Mouse (Mus musculus) lung, postnatal 14 days (tissue): Measurements from ENCODE around the gene Rere.

Experiments used
- DNase-seq: peaks from one replicate; pipeline ENCODE4 v3.0.0; 2021

Gene Rere

GRCm38 (mm10) chr4:150438621-150439020, 157.2 kb downstream of the Rere start:
- DNase-seq = no peak

GRCm38 (mm10) chr4:150441931-150442330, 160.5 kb downstream of the Rere start:
- DNase-seq = no peak

- DNase-seq = no peak
Observed at GRCm38 (mm10) chr4:150444068-150444467, 162.6 kb downstream of the Rere start.

- no peak for DNase-seq
Observed at GRCm38 (mm10) chr4:150446617-150447016, 165.2 kb downstream of the Rere start.

- no peak for DNase-seq
Observed at GRCm38 (mm10) chr4:150447517-150447916, 166.1 kb downstream of the Rere start.

- DNase-seq = no peak
Observed at GRCm38 (mm10) chr4:150448433-150448832, 167.0 kb downstream of the Rere start.

GRCm38 (mm10) chr4:150450081-150450691, 168.7 kb downstream of the Rere start:
- DNase-seq = no peak

- no peak for DNase-seq
Observed at GRCm38 (mm10) chr4:150452155-150452847, 170.9 kb downstream of the Rere start.

- DNase-seq = no peak
Observed at GRCm38 (mm10) chr4:150454571-150455306, 173.3 kb downstream of the Rere start.

- DNase-seq = no peak
Observed at GRCm38 (mm10) chr4:150455750-150456149, 174.3 kb downstream of the Rere start.

- DNase-seq = no peak
Observed at GRCm38 (mm10) chr4:150456452-150456851, 175.0 kb downstream of the Rere start.

GRCm38 (mm10) chr4:150456886-150457285, 175.4 kb downstream of the Rere start:
- no peak for DNase-seq

GRCm38 (mm10) chr4:150457353-150457752, 175.9 kb downstream of the Rere start:
- DNase-seq = no peak

GRCm38 (mm10) chr4:150457771-150458170, 176.3 kb downstream of the Rere start:
- no peak for DNase-seq

GRCm38 (mm10) chr4:150459022-150459794, 177.8 kb downstream of the Rere start:
- DNase-seq = no peak

- DNase-seq = no peak
Observed at GRCm38 (mm10) chr4:150460451-150460850, 179.0 kb downstream of the Rere start.

- DNase-seq = no peak
Observed at GRCm38 (mm10) chr4:150461011-150461410, 179.6 kb downstream of the Rere start.

GRCm38 (mm10) chr4:150461427-150462189, 180.2 kb downstream of the Rere start:
- no peak for DNase-seq

- peak; percentile 79 for DNase-seq
Observed at GRCm38 (mm10) chr4:150462367-150462766, 180.9 kb downstream of the Rere start.

GRCm38 (mm10) chr4:150465759-150466158, 184.3 kb downstream of the Rere start:
- peak; percentile 74 for DNase-seq

- no peak for DNase-seq
Observed at GRCm38 (mm10) chr4:150469274-150469673, 187.8 kb downstream of the Rere start.

- no peak for DNase-seq
Observed at GRCm38 (mm10) chr4:150470674-150471328, 189.4 kb downstream of the Rere start.
